Mouse (Mus musculus): Measurements from ENCODE around the gene Dctn3. TPM values are rescaled to one million over a fixed set of nuclear protein-coding genes. Genes with fewer than 3 reads are reported as not detected.
A peak's percentile ranks its signal among the peaks of the same experiment; 100 is the strongest.

Gene Dctn3
- polyA plus RNA-seq, 1 experiment: 72.8 TPM

- Histone ChIP-seq H3K27ac (ENCODE audit: control insufficient read depth, insufficient read depth, low read length) (peak overlapping the region; percentile 33; the same call in 1 of the 2 replicates), H3K4me3 (ENCODE audit: control insufficient read depth, insufficient read depth, low read length) (no peak overlapping the region), H3K27me3 (ENCODE audit: control insufficient read depth, insufficient read depth, low read length) (no peaks in the 10 kb centered on the region), H3K4me1 (replicated peaks; ENCODE audit: control insufficient read depth, insufficient read depth, low read length) (peaks cover 17% of the 10 kb centered on the region), H3K36me3 (ENCODE audit: control insufficient read depth, insufficient read depth, low read length) (peaks cover 6% of the 10 kb centered on the region)
- TF ChIP-seq POLR2A (IDR thresholded peaks at IDR 0.05; ENCODE audit: control insufficient read depth, extremely low read depth, insufficient read depth, low read length, poor library complexity) (no peak), CTCF (IDR thresholded peaks at IDR 0.05; ENCODE audit: borderline replicate concordance, control insufficient read depth, extremely low read depth, insufficient read depth, low read length, poor library complexity) (peak; percentile 46; the same call in 1 of the 2 replicates)
- 14% methylated on average over 15 of the region's 15 CpGs for WGBS
- DNase-seq: peak; percentile 56
Measured at GRCm38 (mm10) chr4:41760288-41760721, 37.3 kb upstream of the Dctn3 start.

- WGBS: 79% methylated on average over 6 of the region's 6 CpGs
- no peak for DNase-seq
Measured at GRCm38 (mm10) chr4:41759656-41760287, 36.8 kb upstream of the Dctn3 start.

GRCm38 (mm10) chr4:41759206-41759605 lies 36.2 kb upstream of the Dctn3 start:
- Histone ChIP-seq H3K4me3 (ENCODE audit: control insufficient read depth, insufficient read depth, low read length) (no peak overlapping the region), H3K36me3 (ENCODE audit: control insufficient read depth, insufficient read depth, low read length) (peaks cover 6% of the 10 kb centered on the region), H3K27me3 (ENCODE audit: control insufficient read depth, insufficient read depth, low read length) (no peaks in the 10 kb centered on the region), H3K27ac (ENCODE audit: control insufficient read depth, insufficient read depth, low read length) (no peak overlapping the region; the same call in 1 of the 2 replicates), H3K4me1 (replicated peaks; ENCODE audit: control insufficient read depth, insufficient read depth, low read length) (peaks cover 23% of the 10 kb centered on the region)
- DNase-seq: no peak
- TF ChIP-seq CTCF (IDR thresholded peaks at IDR 0.05; ENCODE audit: borderline replicate concordance, control insufficient read depth, extremely low read depth, insufficient read depth, low read length, poor library complexity) (no peak), POLR2A (IDR thresholded peaks at IDR 0.05; ENCODE audit: control insufficient read depth, extremely low read depth, insufficient read depth, low read length, poor library complexity) (no peak)
- WGBS: 64% methylated on average over 9 of the region's 9 CpGs

More at GRCm38 (mm10) chr4:41759656-41760287, 36.8 kb upstream of the Dctn3 start:
- no peaks in the 10 kb centered on the region for H3K27me3 ChIP-seq (ENCODE audit: control insufficient read depth, insufficient read depth, low read length)
- peaks cover 21% of the 10 kb centered on the region for H3K4me1 ChIP-seq (replicated peaks; ENCODE audit: control insufficient read depth, insufficient read depth, low read length)
- peaks cover 6% of the 10 kb centered on the region for H3K36me3 ChIP-seq (ENCODE audit: control insufficient read depth, insufficient read depth, low read length)
- H3K4me3 ChIP-seq (ENCODE audit: control insufficient read depth, insufficient read depth, low read length): no peak overlapping the region
- H3K27ac ChIP-seq (ENCODE audit: control insufficient read depth, insufficient read depth, low read length): no peak overlapping the region
- TF ChIP-seq CTCF (IDR thresholded peaks at IDR 0.05; ENCODE audit: borderline replicate concordance, control insufficient read depth, extremely low read depth, insufficient read depth, low read length, poor library complexity): no peak
- no peak for TF ChIP-seq POLR2A (IDR thresholded peaks at IDR 0.05; ENCODE audit: control insufficient read depth, extremely low read depth, insufficient read depth, low read length, poor library complexity)

- H3K4me3 ChIP-seq (ENCODE audit: control insufficient read depth, insufficient read depth, low read length): no peak overlapping the region
- H3K36me3 ChIP-seq (ENCODE audit: control insufficient read depth, insufficient read depth, low read length): peaks cover 6% of the 10 kb centered on the region
- DNase-seq: no peak
- 94% methylated on average over 4 of the region's 4 CpGs for WGBS
- TF ChIP-seq POLR2A (IDR thresholded peaks at IDR 0.05; ENCODE audit: control insufficient read depth, extremely low read depth, insufficient read depth, low read length, poor library complexity) (no peak), CTCF (IDR thresholded peaks at IDR 0.05; ENCODE audit: borderline replicate concordance, control insufficient read depth, extremely low read depth, insufficient read depth, low read length, poor library complexity) (no peak)
- no peaks in the 10 kb centered on the region for H3K27me3 ChIP-seq (ENCODE audit: control insufficient read depth, insufficient read depth, low read length)
- H3K27ac ChIP-seq (ENCODE audit: control insufficient read depth, insufficient read depth, low read length): no peak overlapping the region; the same call in 1 of the 2 replicates
- peaks cover 23% of the 10 kb centered on the region for H3K4me1 ChIP-seq (replicated peaks; ENCODE audit: control insufficient read depth, insufficient read depth, low read length)
Measured at GRCm38 (mm10) chr4:41758701-41759100, 35.7 kb upstream of the Dctn3 start.

GRCm38 (mm10) chr4:41758021-41758420 lies 35.1 kb upstream of the Dctn3 start:
- no peak for TF ChIP-seq CTCF (IDR thresholded peaks at IDR 0.05; ENCODE audit: borderline replicate concordance, control insufficient read depth, extremely low read depth, insufficient read depth, low read length, poor library complexity)
- TF ChIP-seq POLR2A (IDR thresholded peaks at IDR 0.05; ENCODE audit: control insufficient read depth, extremely low read depth, insufficient read depth, low read length, poor library complexity): no peak
- 98% methylated on average over 11 of the region's 11 CpGs for WGBS
- no peak for DNase-seq
- no peak overlapping the region for H3K4me3 ChIP-seq (ENCODE audit: control insufficient read depth, insufficient read depth, low read length)
- no peaks in the 10 kb centered on the region for H3K27me3 ChIP-seq (ENCODE audit: control insufficient read depth, insufficient read depth, low read length)
- no peak overlapping the region for H3K27ac ChIP-seq (ENCODE audit: control insufficient read depth, insufficient read depth, low read length)
- peaks cover 6% of the 10 kb centered on the region for H3K36me3 ChIP-seq (ENCODE audit: control insufficient read depth, insufficient read depth, low read length)
- peaks cover 23% of the 10 kb centered on the region for H3K4me1 ChIP-seq (replicated peaks; ENCODE audit: control insufficient read depth, insufficient read depth, low read length)

- Histone ChIP-seq H3K27me3 (ENCODE audit: control insufficient read depth, insufficient read depth, low read length) (no peaks in the 10 kb centered on the region), H3K4me1 (replicated peaks; ENCODE audit: control insufficient read depth, insufficient read depth, low read length) (peaks cover 23% of the 10 kb centered on the region), H3K27ac (ENCODE audit: control insufficient read depth, insufficient read depth, low read length) (no peak overlapping the region), H3K36me3 (ENCODE audit: control insufficient read depth, insufficient read depth, low read length) (peaks cover 6% of the 10 kb centered on the region), H3K4me3 (ENCODE audit: control insufficient read depth, insufficient read depth, low read length) (no peak overlapping the region)
- DNase-seq: no peak
- WGBS: 97% methylated on average over 13 of the region's 13 CpGs
- TF ChIP-seq CTCF (IDR thresholded peaks at IDR 0.05; ENCODE audit: borderline replicate concordance, control insufficient read depth, extremely low read depth, insufficient read depth, low read length, poor library complexity) (no peak), POLR2A (IDR thresholded peaks at IDR 0.05; ENCODE audit: control insufficient read depth, extremely low read depth, insufficient read depth, low read length, poor library complexity) (no peak)
Measured at GRCm38 (mm10) chr4:41757321-41757720, 34.4 kb upstream of the Dctn3 start.

Measured in thymus, adult 2 months (tissue).